Mouse (Mus musculus) embryonic fibroblast, embryonic 13.5 days (primary cell): Measurements from ENCODE around the gene Gse1.

Experiments
- CTCF ChIP-seq: IDR thresholded peaks from 2 replicates; pipeline ENCODE4 v1.5.1; 2011; ENCODE audit warnings: mild to moderate bottlenecking, control low read depth, low read length, moderate library complexity, borderline replicate concordance; ENCODE audit not compliant: insufficient read depth
- POLR2A ChIP-seq: IDR thresholded peaks from 2 replicates; pipeline ENCODE4 v1.6.1; 2011; ENCODE audit warnings: low read depth, mild to moderate bottlenecking, control low read depth, low read length, moderate library complexity

- TF ChIP-seq CTCF = no peak
- no peak for TF ChIP-seq POLR2A
Observed at GRCm38 (mm10) chr8:120620441-120620840, 392.2 kb downstream of the Gse1 start.
